Mouse (Mus musculus) forelimb bud, embryonic 11.5 days (tissue): ENCODE data around the gene Ndufb5.
"Not testable (repeated sequence)": the region's sequence is repeated elsewhere in the genome, so short reads cannot be mapped to it uniquely, and the experiment has no call there.

Experiments used
- DNase-seq: peaks from one replicate; pipeline ENCODE4 v3.0.0-alpha.2; 2012; ENCODE audit warnings: low read depth, low spot score

Gene Ndufb5

DNA sequence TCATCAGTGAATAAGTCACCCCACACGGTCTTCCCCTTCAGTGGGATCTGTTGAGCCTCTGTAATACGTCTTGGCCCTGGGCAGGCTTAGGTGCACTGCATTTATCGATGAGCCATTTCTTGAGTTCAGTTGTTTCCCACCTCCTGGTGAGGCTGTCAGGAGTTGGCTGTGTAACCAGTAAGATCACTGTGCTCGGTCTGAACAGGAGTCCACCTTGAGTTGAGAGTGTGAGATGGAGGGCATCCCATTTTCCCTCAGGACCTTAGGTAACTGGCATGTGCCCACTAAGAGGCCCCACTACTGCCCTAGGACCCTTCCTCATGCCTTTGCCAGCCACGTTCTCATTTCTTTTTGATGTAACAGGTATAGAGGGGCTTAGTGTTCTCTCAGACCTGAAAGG, 10.8 kb upstream of the Ndufb5 start:
- no peak for DNase-seq

DNA sequence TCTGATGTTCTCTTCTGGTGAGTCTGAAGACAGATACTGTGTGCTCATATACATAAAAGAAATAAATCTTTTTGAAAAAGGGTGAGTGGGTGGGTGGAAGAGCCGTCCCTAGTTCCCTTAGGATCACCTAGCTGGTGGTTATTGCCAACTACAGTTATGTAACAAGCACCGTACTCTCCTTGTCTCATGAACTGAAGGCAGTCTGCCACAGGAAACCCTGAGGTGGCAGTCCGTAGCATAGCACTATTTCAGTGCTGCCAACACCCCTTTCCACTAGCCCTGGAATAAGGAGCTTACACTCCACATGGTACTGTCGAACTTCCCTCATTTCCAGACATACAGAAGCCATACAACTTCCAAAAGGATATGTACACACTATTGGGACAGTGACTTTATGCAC, 8.9 kb upstream of the Ndufb5 start:
- DNase-seq: no peak

DNA sequence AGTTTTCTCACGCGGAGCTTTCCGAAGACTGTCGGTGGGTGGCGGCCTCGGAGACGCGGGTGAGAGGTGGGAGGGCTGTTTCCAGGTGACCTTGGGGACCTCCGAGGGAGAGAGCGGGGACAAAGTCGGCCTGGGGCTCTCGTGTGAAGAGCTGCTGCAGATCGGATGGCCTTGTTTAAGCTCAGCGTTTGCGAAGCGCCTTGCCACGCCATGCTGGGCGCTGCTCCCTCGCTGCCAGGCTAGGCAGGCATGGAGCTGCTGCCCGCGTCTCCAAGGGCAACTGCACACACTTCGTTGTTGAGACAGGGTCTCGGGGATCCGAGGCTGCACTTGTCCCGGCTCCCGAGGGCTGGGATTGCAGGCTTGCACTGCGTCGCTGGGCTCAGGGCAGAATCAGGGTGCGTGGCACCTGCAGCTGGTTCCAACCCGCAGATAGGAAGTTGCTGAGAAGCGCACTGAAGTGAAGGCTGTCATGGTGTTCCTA, 424 bp downstream of the Ndufb5 start, which contains the start of gene Mrpl47:
TSS of gene Mrpl47 (minus strand) at position 434 of the 484 bp plus-strand sequence.
- no peak for DNase-seq

DNA sequence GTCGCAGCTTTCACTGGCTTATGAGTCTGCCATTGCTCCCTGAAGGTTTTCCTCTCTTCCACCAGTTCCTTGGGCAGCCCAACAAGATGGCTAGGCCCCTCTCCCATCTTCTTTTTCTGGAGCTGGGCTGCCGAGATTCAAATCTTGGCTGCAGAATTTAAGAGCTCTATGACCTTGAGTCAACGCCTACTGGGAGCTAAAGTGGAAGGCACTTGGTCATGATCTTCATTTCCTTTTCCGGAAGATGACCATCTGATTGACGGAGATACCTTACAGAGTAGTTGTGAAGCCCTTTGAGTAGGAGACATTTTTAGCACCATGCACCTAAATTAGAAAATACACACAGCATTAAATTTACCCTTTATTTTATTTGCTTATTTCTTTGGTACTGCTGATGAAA, 1.8 kb downstream of the Ndufb5 start:
- DNase-seq: no peak

DNA sequence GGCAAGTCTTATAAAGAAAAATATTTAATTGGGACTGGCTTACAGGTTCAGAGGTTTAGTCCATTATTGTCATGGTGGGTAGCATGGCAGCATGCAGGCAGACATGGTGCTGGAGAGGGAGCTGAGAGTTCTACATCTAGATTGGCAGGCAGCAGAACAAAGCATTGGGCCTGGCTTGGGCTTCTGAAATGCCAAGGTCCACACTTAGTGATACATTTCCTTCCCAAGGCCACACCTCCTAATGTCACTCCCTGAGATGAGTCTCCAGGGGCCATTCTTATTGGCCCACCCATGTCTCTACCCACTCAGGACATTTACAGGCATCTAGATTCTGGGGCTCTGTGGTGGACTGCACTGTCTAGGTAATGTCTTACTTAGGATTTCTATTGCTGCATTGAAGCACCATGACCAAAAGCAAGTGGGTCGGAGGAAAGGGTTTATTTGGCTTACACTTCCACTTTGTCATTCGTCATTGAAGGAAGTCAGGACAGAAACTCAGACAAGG, 5.5 kb downstream of the Ndufb5 start:
- DNase-seq: no peak

DNA sequence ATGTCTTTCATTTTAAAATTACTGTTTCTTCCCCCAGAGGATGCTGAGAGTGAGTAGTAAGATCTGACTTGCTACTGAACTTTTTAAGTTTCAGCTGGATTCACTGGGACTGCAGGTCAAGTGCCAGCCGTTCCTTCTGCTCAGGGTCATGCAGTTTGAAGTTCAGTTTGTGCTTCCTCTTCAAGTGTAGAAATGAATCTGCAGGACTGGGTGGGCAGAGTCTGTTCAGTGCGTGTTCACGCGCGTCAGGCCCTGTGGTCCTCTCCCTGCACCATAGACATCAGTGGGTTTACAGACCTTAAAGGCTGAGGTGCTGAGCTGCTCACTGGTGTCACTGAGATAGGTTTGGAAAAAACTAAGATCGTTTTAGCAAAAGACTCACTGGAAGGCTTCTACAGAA, 8.2 kb downstream of the Ndufb5 start:
- no peak for DNase-seq

DNA sequence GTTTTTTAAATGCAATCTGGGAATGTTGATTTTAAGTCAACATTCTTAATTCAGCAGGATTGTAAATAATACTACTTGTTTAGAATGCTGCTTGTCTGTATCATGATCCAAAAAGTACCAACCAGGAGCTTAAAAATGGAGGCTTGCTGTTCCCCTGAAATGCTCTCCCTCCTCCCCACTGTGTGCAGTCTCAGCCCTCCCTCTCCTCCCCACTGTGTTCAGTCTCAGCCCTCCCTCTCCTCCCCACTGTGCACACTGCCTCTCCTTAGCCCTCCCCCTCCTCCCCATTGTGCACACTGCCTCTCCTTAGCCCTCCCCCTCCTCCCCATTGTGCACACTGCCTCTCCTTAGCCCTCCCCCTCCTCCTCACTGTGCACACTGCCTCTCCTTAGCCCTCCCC, 8.6 kb downstream of the Ndufb5 start:
- not testable (repeated sequence) for DNase-seq

DNA sequence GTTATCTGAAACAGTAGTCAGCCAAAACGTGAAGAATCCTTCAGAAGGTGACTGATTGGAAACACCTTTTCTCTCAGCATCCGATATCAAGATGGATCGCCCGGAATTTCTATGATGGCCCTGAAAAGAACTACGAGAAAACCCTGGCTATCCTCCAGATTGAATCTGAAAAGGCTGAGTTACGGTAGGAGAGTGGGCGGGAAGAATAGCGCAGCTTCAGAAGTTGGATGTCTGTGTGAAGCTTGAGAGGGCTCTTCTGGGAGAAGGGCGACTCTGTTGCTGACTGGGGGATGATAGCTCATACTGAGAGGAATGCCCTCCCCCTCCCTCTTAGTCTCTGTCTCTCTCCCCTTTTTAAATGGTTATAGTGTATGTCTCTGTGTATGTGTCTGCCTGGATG, 11.6 kb downstream of the Ndufb5 start:
- no peak for DNase-seq

DNA sequence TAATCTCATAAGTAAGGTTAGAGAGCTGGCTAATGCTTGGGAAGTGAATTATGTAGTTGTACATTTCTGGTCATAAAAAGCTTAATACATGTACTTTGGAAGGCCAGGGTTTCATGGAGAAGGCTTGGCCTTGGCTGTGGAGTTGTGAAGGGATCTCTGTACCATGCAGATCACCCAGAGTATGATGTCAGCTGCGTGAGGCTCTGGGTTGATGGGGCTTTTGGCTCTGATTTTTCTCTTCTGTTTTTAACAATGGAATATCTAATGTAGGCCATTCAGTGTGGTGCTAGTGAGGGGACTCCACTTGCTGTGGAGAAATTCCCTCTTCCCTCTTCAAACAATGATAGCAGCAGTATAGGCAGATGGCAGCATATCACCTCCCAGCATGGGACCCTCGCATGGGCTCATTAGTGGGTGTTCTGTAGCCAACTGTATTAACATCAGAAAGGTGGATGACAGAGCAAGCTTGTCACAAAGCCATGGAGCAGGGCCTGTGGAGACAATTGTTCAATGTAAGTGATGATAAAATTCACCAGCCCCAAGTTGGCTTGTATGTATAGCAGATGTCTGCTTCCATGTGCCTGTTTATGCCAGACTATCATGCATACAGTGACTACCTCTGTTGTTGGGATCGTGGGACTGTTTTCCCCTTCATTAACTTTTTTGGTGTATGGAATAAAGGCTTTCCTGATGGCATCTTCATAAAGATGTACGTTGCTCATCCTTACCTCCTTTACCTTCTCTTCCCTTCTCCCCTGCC, 13.2 kb downstream of the Ndufb5 start:
- no peak for DNase-seq

DNA sequence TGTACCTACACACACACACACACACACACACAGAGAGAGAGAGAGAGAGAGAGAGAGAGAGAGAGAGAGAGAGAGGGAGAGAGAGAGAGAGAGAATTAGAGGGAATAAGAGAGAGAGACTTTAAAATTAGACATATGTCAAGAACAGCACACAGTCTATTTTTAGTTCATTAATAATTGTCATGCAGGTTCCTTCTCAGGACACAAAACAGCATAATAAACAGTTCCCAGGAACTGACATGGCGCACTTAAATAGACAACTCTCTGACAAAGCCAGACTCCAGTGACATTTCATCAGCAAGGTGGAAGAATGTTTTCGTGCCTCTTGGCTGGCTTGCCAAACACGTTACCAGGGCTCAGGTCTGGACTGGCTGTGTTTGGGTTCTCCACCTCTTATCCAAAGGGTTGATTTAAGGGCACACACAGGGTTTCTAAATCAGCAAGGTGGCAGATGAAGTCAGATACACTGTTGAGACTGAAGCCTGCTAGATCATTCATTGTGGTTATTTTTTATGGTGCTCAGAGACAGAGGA, 17.7 kb downstream of the Ndufb5 start:
- DNase-seq: no peak

DNA sequence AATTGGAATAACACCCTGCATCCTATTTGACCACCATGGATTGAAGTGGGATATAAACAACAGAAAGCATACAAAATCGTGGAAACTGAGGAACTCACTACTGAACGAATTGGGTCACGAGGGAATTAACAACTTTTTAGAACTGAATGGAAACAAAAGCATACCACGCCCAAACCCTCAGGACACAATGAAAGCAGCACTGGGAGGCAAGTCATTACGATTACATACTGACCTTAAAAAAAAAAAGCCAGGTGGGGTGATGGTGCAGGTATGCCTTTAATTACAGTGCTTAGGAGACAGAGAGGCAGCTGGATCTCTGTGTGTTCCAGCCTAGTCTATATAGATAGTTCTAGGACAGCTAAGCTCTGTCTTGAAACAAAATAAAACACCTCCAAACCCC, 22.4 kb downstream of the Ndufb5 start:
- no peak for DNase-seq

DNA sequence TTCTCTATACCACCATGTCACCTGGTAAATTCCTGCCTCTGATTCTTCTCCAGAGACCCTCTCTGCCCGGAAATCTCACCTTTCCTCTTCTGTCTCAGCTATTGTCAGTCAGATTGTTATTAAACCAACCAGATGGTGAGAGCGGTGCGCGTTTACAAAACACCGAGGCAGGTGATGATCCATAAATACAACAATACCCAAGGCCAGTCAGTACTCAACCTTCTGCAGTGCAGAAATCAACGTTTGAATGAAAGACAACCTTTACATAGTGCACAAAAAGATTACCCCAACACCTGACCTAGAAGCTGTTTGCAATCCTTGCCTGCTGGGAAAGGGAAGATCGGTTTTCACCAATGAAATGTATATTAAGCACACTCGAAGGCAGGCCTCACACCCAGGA, 26.2 kb downstream of the Ndufb5 start:
- DNase-seq: no peak

DNA sequence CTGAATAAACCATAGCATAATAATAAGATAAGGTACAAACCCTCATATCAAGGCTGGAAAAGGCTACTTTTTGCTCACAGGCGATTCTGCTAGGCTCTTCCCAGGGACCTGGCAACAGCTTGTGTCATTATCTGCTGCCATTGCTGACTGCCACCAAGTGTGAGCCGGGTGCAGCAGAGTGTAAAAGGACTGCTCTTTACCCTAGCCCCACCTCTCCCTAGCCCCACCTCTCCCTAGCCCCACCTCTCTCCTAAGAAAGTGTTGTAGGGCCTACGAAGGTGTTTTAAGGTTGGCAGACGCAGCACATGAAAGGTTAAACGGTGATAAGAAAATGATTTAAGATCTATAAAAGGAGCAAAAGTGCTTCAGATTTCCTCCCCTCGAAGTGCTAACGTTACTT, 27.1 kb downstream of the Ndufb5 start:
- no peak for DNase-seq

DNA sequence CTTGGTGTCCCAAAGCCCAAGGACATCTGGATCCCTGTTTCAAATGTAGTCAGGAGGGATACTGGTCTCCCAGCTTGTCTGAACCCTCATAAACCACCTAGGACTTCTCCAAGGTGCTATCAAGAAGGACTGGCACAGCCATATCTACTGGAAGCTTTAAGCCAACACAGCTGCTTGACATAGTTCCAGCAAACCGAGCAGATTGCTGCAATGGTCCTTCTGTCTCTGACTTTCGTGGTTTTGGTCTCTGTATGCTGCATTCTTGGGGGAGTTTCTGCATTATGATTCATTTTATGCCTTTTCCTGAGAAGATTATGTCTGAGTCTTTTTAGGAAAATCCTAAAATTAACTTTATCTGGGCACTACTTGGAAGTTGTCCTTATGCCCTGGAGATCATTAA, 34.0 kb downstream of the Ndufb5 start:
- no peak for DNase-seq
